Mouse (Mus musculus) heart, embryonic 13.5 days (tissue): ENCODE measurements around the gene Utrn. TPM values are rescaled to one million over a fixed set of nuclear protein-coding genes. Genes with fewer than 3 reads are reported as not detected.
A peak's percentile ranks its signal among the peaks of the same experiment; 100 is the strongest.

Experiments used
- ATAC-seq: fragments of 200-750 bp; cut with Nextera tagmentation; 2 replicates; pipeline ENCODE4 v1.8.0; 2017; ENCODE audit warnings: moderate TSS enrichment; ENCODE audit not compliant: insufficient number of reproducible peaks, low FRiP score, low TSS enrichment; ENCODE audit errors: extremely low read depth
- H3K27ac ChIP-seq: fragments of 300-500 bp; sonication (generic); replicated peaks from 2 replicates; pipeline ENCODE4 v1.5.1; 2015; ENCODE audit warnings: moderate library complexity, mild to moderate bottlenecking, inconsistent platforms
- H3K27me3 ChIP-seq: fragments of 300-500 bp; sonication (generic); replicated peaks from 2 replicates; pipeline ENCODE4 v1.6.1; 2015; ENCODE audit warnings: mild to moderate bottlenecking, inconsistent platforms
- H3K36me3 ChIP-seq: fragments of 300-500 bp; sonication (generic); 2 replicates; pipeline ENCODE4 v1.6.1; 2015; ENCODE audit warnings: mild to moderate bottlenecking, inconsistent platforms
- H3K4me1 ChIP-seq: fragments of 300-500 bp; sonication (generic); 2 replicates; pipeline ENCODE4 v1.6.1; 2015; ENCODE audit warnings: inconsistent platforms
- H3K4me2 ChIP-seq: fragments of 300-500 bp; sonication (generic); 2 replicates; pipeline ENCODE4 v1.6.1; 2015; ENCODE audit warnings: inconsistent platforms, mild to moderate bottlenecking, moderate library complexity
- H3K4me3 ChIP-seq: fragments of 300-500 bp; sonication (generic); 2 replicates; pipeline ENCODE4 v1.5.1; 2015; ENCODE audit warnings: moderate library complexity, mild to moderate bottlenecking, inconsistent platforms
- H3K9ac ChIP-seq: fragments of 300-500 bp; sonication (generic); 2 replicates; pipeline ENCODE4 v1.6.1; 2015; ENCODE audit warnings: inconsistent platforms, mild to moderate bottlenecking, moderate library complexity
- H3K9me3 ChIP-seq: fragments of 300-500 bp; sonication (generic); 2 replicates; pipeline ENCODE4 v1.6.1; 2016; ENCODE audit warnings: inconsistent platforms
- WGBS: fragments of 180-500 bp; shearing (Covaris S2); methylation state at CpG from one replicate; pipeline ENCODE4 v1.1.7; 2015; ENCODE audit warnings: mixed read lengths; 5-methylcytosine and 5-hydroxymethylcytosine counted together
- polyA plus RNA-seq: library from polyadenylated mRNA; unstranded; fragments of >200 nt; fragmentation: Nextera tagmentation; extraction: Ambion mirVana; gene quantifications from 2 replicates; pipeline ENCODE4 v1.2.1, GENCODE M21; 2015

Gene Utrn
- polyA plus RNA-seq = 55.0 and 55.8 TPM in 2 replicates

DNA sequence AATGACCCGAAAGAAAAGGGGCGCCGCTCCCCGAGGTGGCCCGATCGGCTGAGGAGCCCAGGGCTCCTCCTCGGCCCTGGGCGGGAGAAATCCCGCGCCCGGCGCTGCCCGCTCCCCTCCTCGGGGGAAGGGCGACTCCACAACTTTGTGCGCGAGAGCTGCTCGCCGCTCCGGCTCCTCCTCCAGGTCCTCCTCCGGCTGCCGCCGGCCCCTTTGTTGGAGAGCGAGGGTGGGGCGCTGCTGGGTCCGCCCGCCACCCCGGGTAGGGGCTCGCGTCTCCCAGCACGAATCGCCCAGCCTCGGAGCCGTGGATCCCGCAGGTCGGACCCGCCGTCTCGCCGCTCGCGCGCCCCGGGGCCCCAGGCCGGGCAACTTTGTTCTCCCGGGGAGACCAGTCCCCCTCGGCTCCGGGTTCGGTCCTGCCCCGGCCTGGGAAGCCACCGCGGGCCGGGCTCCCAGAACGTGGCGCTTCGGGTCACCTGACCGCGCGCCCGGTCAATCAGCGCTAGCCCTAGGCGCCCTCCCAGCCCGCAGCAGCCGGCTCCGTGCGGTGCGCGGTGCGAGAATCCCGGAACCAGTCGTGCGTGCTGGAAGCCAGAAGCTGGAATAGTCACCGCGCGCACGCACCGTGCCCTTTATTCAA, at the start of gene Utrn:
TSS of gene Utrn (minus strand) at position 337 of the 643 bp plus-strand sequence.
- ATAC-seq = peak; percentile 71

DNA sequence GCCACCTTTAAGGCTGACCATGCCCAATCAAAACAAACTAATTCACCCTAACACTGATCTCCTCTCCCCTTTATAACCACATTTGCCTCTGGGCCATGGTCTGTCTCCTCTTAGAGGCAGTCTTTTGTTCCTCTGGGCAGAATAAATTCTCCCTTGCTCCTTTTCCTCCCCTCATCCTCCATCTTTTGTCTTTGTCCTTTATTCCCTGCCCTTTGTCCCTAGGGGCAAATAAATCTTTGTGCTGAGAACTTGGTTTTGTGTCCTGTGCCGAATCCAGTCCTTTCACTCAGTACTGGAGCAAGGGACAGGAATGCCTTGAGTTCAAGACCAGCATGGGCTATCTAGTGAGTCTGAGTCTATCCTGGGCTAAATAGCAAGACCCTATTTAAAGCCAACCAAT, 48.5 kb upstream of the Utrn start:
- ATAC-seq = no peak
- H3K9ac ChIP-seq = no peak overlapping the region
- H3K27me3 ChIP-seq = no peaks in the 10 kb centered on the region
- no peak overlapping the region for H3K4me2 ChIP-seq
- 72% methylated on average over 1 of the region's 1 CpGs for WGBS
- H3K27ac ChIP-seq = no peak overlapping the region
- peaks cover 10% of the 10 kb centered on the region; the same call in 1 of the 2 replicates for H3K4me1 ChIP-seq
- no peaks in the 10 kb centered on the region for H3K9me3 ChIP-seq
- H3K36me3 ChIP-seq = no peaks in the 10 kb centered on the region
- H3K4me3 ChIP-seq = no peak overlapping the region

More for the DNA sequence above, at the start of gene Utrn:
- Histone ChIP-seq H3K27me3 (no peaks in the 10 kb centered on the region), H3K36me3 (no peaks in the 10 kb centered on the region), H3K9me3 (no peaks in the 10 kb centered on the region), H3K9ac (peak within 1 kb of the TSS; percentile 95), H3K27ac (peak within 1 kb of the TSS; percentile 93), H3K4me3 (peak within 1 kb of the TSS; percentile 78), H3K4me1 (peaks cover 27% of the 10 kb centered on the region), H3K4me2 (peak within 1 kb of the TSS; percentile 88)
- under 1% methylated on average over 73 of the region's 77 CpGs for WGBS

DNA sequence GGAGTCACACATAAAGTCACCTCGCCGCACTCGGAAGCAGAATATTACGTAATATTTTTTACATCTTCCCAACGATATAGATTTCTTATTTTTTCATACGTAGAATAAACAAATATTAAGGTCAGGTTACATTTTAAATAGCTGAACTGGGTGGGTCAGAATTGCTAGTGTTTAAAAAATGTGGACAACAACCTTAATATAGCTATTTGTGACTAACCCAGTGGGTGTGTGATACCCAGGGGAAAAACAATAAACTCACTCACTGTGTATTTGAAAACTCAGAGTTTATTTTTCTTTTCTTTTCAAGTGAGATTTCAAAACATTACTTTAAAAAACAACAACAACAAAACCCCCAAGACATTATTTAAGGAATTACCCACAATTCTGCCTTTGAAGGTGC, 47.2 kb upstream of the Utrn start:
- no peak overlapping the region for H3K27ac ChIP-seq
- WGBS = 92% methylated on average over 6 of the region's 6 CpGs
- H3K4me2 ChIP-seq = no peak overlapping the region
- H3K9ac ChIP-seq = no peak overlapping the region
- no peaks in the 10 kb centered on the region for H3K27me3 ChIP-seq
- no peaks in the 10 kb centered on the region for H3K36me3 ChIP-seq
- no peak for ATAC-seq
- H3K4me3 ChIP-seq = no peak overlapping the region
- peaks cover 18% of the 10 kb centered on the region for H3K4me1 ChIP-seq
- H3K9me3 ChIP-seq = no peaks in the 10 kb centered on the region

DNA sequence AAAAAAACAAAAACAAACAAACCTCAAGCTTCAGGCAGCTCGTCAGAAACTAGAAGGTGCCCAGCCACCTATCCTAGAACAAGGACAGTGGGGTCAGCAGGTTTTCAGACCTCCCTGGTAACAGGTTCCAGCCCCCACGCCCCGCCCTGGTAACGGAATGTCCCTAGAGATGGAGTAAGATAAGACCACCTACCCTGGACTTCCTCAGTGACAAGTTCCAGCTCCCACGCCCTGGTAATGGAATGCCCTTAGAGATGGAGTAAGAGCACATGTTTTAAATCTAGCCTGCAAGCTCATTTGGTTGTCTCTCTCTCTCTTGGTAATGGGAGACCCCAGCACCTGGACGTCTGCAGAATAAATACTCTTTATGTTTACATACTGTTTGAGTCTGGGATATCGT, 46.7 kb upstream of the Utrn start:
- H3K4me3 ChIP-seq = no peak overlapping the region
- no peak overlapping the region for H3K4me2 ChIP-seq
- no peak for ATAC-seq
- H3K9me3 ChIP-seq = no peaks in the 10 kb centered on the region
- no peaks in the 10 kb centered on the region for H3K36me3 ChIP-seq
- peaks cover 19% of the 10 kb centered on the region for H3K4me1 ChIP-seq
- 44% methylated on average over 7 of the region's 7 CpGs for WGBS
- no peaks in the 10 kb centered on the region for H3K27me3 ChIP-seq
- no peak overlapping the region for H3K9ac ChIP-seq
- no peak overlapping the region for H3K27ac ChIP-seq

DNA sequence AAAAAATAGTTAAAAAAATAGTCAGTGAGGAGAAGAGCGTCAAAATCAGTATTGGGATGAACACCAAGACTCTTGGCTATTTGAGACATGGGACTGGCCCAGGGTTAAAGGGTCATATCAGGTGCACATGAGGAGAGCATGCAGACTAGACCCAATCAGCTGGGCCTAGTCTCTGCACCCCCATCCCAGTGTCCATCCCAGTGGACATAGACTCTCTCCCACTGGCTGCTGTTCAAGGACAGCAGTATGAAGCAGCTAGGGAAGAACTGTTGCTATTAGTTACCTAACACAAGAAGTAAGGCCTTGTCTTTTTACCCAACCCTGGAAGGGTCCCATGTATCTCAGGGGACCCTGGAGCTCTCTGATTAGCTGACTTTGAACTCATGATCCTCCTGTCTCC, 45.0 kb upstream of the Utrn start:
- Histone ChIP-seq H3K4me3 (no peak overlapping the region), H3K4me1 (peaks cover 19% of the 10 kb centered on the region), H3K36me3 (no peaks in the 10 kb centered on the region), H3K9ac (no peak overlapping the region), H3K27me3 (no peaks in the 10 kb centered on the region), H3K27ac (no peak overlapping the region), H3K4me2 (no peak overlapping the region), H3K9me3 (no peaks in the 10 kb centered on the region)
- no peak for ATAC-seq
- 97% methylated on average over 1 of the region's 1 CpGs for WGBS

DNA sequence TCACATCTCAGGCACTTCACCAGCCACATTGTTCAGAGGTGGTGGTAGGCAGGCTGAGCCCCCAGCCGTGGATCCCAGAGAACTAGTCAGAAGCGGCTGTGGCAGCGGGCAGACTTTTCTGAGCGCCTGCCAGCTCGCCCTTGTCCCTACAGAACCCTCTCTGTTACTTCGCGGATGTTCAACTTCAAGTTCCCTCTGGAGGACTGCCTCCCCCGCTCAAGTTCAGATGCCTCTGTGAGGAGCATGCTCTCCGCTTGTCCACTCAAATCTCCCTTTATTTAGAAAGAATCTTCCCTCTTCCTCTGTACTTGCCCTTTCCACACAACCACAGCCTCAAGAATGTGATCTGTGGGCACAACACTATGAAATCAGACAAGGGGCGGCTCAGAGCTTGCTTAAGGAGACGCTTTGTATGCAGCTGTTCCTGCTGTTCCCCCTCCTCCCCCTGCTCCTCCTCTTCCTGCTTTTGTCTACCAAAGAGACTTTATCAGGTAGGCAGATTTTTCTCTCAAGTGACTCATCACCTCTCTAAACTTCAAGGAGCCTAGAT, 42.9 kb upstream of the Utrn start:
- peak overlapping the region; percentile 31 for H3K4me3 ChIP-seq
- 14% methylated on average over 11 of the region's 11 CpGs for WGBS
- H3K4me2 ChIP-seq = peak overlapping the region; percentile 65
- H3K4me1 ChIP-seq = peaks cover 19% of the 10 kb centered on the region
- H3K27me3 ChIP-seq = no peaks in the 10 kb centered on the region
- ATAC-seq = no peak; the same call in 1 of the 2 replicates
- H3K36me3 ChIP-seq = no peaks in the 10 kb centered on the region
- H3K9ac ChIP-seq = peak overlapping the region; percentile 72
- H3K9me3 ChIP-seq = no peaks in the 10 kb centered on the region
- H3K27ac ChIP-seq = peak overlapping the region; percentile 84

DNA sequence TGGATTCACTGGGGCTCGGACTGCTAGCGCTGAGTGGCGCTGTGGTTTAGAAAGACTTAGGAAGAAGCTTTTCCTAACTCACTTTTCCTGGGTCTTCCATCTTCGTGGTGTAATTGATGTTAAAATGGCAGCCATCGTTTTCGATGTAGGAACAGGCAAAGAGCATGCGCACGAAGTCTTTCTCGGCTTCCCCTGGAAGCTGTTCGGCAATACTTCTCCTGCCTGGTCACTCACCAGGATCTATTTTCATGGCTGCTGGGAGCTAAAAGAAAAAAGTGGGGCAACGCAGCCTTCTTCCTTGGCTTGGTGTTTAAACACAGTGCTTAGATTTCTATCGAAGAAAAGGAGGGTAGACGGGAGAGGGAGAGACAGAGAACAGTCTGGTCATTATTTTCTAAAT, 42.3 kb upstream of the Utrn start:
- no peaks in the 10 kb centered on the region for H3K36me3 ChIP-seq
- H3K27ac ChIP-seq = peak overlapping the region; percentile 84
- no peak for ATAC-seq
- H3K27me3 ChIP-seq = no peaks in the 10 kb centered on the region
- H3K9ac ChIP-seq = peak overlapping the region; percentile 72
- peak overlapping the region; percentile 31 for H3K4me3 ChIP-seq
- H3K9me3 ChIP-seq = no peaks in the 10 kb centered on the region
- H3K4me1 ChIP-seq = peaks cover 19% of the 10 kb centered on the region
- H3K4me2 ChIP-seq = peak overlapping the region; percentile 65
- WGBS = 76% methylated on average over 13 of the region's 13 CpGs

DNA sequence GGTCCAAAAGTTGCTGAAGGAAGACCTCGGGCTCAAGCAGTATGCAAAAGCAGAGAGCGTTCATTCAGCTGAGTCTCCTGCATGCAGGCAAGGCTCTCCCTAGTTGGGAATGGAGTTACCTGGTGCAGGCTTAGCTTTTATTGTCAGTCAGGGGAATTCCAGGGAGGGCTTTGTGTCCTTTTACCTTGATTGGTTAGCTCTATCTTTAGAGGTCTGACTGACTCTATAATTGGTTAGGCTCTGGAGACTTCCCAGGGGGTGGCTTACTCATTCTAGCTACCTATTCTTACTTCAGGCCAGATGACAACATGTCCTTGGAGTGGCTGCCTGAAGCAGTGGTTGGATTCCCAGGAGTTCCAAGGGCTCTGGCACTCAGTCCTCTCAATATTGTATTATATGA, 40.7 kb upstream of the Utrn start:
- H3K36me3 ChIP-seq = no peaks in the 10 kb centered on the region
- no peaks in the 10 kb centered on the region for H3K27me3 ChIP-seq
- H3K4me2 ChIP-seq = no peak overlapping the region
- no peak overlapping the region for H3K27ac ChIP-seq
- WGBS = 81% methylated on average over 2 of the region's 2 CpGs
- no peak overlapping the region for H3K4me3 ChIP-seq
- H3K9ac ChIP-seq = no peak overlapping the region
- ATAC-seq = no peak
- H3K4me1 ChIP-seq = peaks cover 13% of the 10 kb centered on the region
- H3K9me3 ChIP-seq = no peaks in the 10 kb centered on the region

DNA sequence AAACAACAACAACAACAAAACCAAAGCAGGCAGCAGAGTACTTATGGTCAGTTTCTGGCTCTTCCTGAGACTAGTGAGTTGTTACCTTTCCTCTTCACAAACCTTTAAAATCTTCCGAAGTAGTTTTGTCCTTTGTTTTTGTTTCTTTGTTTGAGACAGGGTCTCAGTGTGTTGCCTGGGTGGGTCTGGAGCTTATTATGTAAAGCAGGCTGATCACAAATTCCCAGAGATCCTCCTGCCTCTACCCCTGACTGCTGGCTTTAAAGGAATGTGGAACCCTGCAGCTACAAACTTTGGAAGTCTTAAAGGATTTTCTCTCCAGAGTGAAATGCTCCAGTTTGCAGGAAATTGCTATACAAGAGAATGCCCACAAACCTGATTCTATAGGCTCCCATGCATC, 40.0 kb upstream of the Utrn start:
- no peaks in the 10 kb centered on the region for H3K36me3 ChIP-seq
- H3K9ac ChIP-seq = no peak overlapping the region
- no peak overlapping the region for H3K4me3 ChIP-seq
- no peak overlapping the region for H3K27ac ChIP-seq
- 71% methylated on average over 1 of the region's 1 CpGs for WGBS
- H3K27me3 ChIP-seq = no peaks in the 10 kb centered on the region
- ATAC-seq = no peak
- H3K4me1 ChIP-seq = peaks cover 13% of the 10 kb centered on the region
- H3K9me3 ChIP-seq = no peaks in the 10 kb centered on the region
- H3K4me2 ChIP-seq = no peak overlapping the region

DNA sequence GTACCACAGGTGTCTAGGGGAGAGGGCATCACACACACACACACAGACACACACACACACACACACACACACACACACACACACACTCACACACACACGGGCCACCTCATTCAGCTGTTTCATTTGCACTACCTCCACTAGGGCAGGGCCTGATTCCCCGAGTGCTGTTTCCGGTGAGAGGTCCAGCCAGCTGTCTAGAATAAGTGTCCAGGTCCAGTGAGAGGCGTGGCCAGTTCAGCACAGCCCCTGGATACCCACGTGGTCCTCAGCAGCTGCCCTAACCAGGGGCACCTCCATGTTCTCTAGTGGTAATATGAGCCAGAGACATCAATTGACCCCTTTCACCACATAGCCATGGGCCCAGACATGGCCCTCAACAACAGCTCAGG, 35.0 kb upstream of the Utrn start:
- no peak overlapping the region for H3K4me3 ChIP-seq
- WGBS = 71% methylated on average over 5 of the region's 5 CpGs
- no peaks in the 10 kb centered on the region for H3K9me3 ChIP-seq
- no peak overlapping the region for H3K9ac ChIP-seq
- H3K4me1 ChIP-seq = no peaks in the 10 kb centered on the region
- no peak overlapping the region for H3K27ac ChIP-seq
- no peak overlapping the region for H3K4me2 ChIP-seq
- H3K36me3 ChIP-seq = no peaks in the 10 kb centered on the region
- ATAC-seq = 0 out of 2 replicates have a peak, but pooled peaks have one; percentile 31
- no peaks in the 10 kb centered on the region for H3K27me3 ChIP-seq

DNA sequence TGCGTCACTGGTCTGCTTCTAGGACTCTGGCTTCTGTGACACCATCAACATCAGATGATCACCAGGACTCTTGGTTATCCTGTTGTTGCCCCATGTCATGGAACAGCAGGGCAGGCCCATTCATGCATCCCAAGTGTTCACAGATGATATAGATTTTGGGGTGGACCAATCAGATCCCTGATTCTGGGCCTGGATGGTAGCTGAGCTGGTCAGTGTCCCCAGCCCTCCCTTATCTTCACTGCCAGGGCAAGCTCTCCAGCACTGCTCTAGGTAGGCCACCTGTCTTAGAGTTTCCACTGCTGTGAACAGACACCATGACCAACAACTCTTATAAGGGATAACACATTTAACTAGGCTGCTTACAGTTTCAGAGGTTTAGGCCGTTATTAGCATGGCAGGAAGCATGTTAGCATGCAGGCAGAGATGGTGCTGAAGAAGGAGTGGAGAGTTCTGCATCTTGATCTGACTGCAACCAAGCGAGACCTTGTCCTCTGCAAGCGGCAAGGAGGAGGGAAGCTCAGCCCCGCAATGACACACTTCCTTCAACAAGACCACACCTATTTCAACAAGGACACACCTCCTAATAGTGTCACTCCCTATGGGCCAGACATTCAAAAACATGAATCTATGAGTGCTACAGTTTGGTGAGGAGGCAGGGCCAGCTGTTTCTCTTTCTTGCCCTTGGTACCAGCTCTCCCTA, 34.4 kb upstream of the Utrn start:
- no peak overlapping the region for H3K4me2 ChIP-seq
- H3K36me3 ChIP-seq = no peaks in the 10 kb centered on the region
- 76% methylated on average over 5 of the region's 5 CpGs for WGBS
- no peak overlapping the region for H3K27ac ChIP-seq
- no peak overlapping the region for H3K4me3 ChIP-seq
- H3K9ac ChIP-seq = no peak overlapping the region
- H3K9me3 ChIP-seq = no peaks in the 10 kb centered on the region
- H3K4me1 ChIP-seq = no peaks in the 10 kb centered on the region
- H3K27me3 ChIP-seq = no peaks in the 10 kb centered on the region
- ATAC-seq = no peak
